Mouse (Mus musculus): ENCODE measurements around the gene Gm49416. TPM values are rescaled to one million over a fixed set of nuclear protein-coding genes. Genes with fewer than 3 reads are reported as not detected.

Gene Gm49416
- polyA plus RNA-seq (2015; fragmentation: Nextera tagmentation; extraction: Ambion mirVana) = not detected in 2 replicates

GRCm38 (mm10) chr19:8888511-8889385 lies at the start of gene Gm49416, which contains the start of gene 1810009A15Rik:
Gene Gm49416, plus strand, starts transcription at chr19:8888926.
Gene 1810009A15Rik, plus strand, starts transcription at chr19:8888853.
- no peaks in the 10 kb centered on the region for H3K27me3 ChIP-seq (replicated peaks; ENCODE audit: control insufficient read depth, insufficient read depth, low read length)
- under 1% methylated on average over 58 of the region's 58 CpGs for WGBS
- TF ChIP-seq CTCF (IDR thresholded peaks at IDR 0.05; ENCODE audit: low read depth) = no peak
- H3K4me1 ChIP-seq (replicated peaks; ENCODE audit: control insufficient read depth, insufficient read depth, low read length) = 0 out of 2 replicates have a peak, but pooled peaks cover 3% of the 10 kb centered on the region
- peak within 1 kb of the TSS; percentile 73; the same call in 1 of the 2 replicates for H3K27ac ChIP-seq (ENCODE audit: low read depth, low read length)
- peaks cover 11% of the 10 kb centered on the region for H3K36me3 ChIP-seq (ENCODE audit: control insufficient read depth, insufficient read depth)
- H3K4me2 ChIP-seq (replicated peaks; ENCODE audit: low read depth) = peak within 1 kb of the TSS; percentile 66
- ATAC-seq = peak; percentile 95
- peak within 1 kb of the TSS; percentile 67 for H3K4me3 ChIP-seq (ENCODE audit: low read depth, low read length)
- H3K9me3 ChIP-seq (ENCODE audit: control insufficient read depth) = no peaks in the 10 kb centered on the region
- H3K9ac ChIP-seq (ENCODE audit: low read depth, low read length) = peak within 1 kb of the TSS; percentile 72

- ATAC-seq = no peak
- no peaks in the 10 kb centered on the region for H3K4me1 ChIP-seq (replicated peaks; ENCODE audit: control insufficient read depth, insufficient read depth, low read length)
- no peaks in the 10 kb centered on the region for H3K27me3 ChIP-seq (replicated peaks; ENCODE audit: control insufficient read depth, insufficient read depth, low read length)
- H3K9ac ChIP-seq (ENCODE audit: low read depth, low read length) = peak within 1 kb of the TSS; percentile 83
- H3K4me2 ChIP-seq (replicated peaks; ENCODE audit: low read depth) = peak within 1 kb of the TSS; percentile 89
- peak within 1 kb of the TSS; percentile 62 for H3K4me3 ChIP-seq (ENCODE audit: low read depth, low read length)
- 81% methylated on average over 11 of the region's 11 CpGs for WGBS
- peak within 1 kb of the TSS; percentile 92 for H3K27ac ChIP-seq (ENCODE audit: low read depth, low read length)
- H3K9me3 ChIP-seq (ENCODE audit: control insufficient read depth) = no peaks in the 10 kb centered on the region
- peaks cover 11% of the 10 kb centered on the region; the same call in 1 of the 2 replicates for H3K36me3 ChIP-seq (ENCODE audit: control insufficient read depth, insufficient read depth)
- TF ChIP-seq CTCF (IDR thresholded peaks at IDR 0.05; ENCODE audit: low read depth) = no peak
Measured at GRCm38 (mm10) chr19:8839103-8839907, 49.4 kb upstream of the Gm49416 start, which contains the start of gene Gng3. Gene Gng3, minus strand, starts transcription at chr19:8839194.

GRCm38 (mm10) chr19:8839908-8840791 lies 48.6 kb upstream of the Gm49416 start:
- H3K27ac ChIP-seq (ENCODE audit: low read depth, low read length) = peak overlapping the region; percentile 21
- peak; percentile 60 for ATAC-seq

GRCm38 (mm10) chr19:8841012-8841411 lies 47.7 kb upstream of the Gm49416 start:
- H3K27ac ChIP-seq (ENCODE audit: low read depth, low read length) = no peak overlapping the region
- H3K27me3 ChIP-seq (replicated peaks; ENCODE audit: control insufficient read depth, insufficient read depth, low read length) = no peaks in the 10 kb centered on the region
- ATAC-seq = no peak
- H3K9ac ChIP-seq (ENCODE audit: low read depth, low read length) = peak overlapping the region; percentile 60
- peak overlapping the region; percentile 66 for H3K4me2 ChIP-seq (replicated peaks; ENCODE audit: low read depth)
- H3K4me3 ChIP-seq (ENCODE audit: low read depth, low read length) = peak overlapping the region; percentile 41; the same call in 1 of the 2 replicates
- H3K9me3 ChIP-seq (ENCODE audit: control insufficient read depth) = no peaks in the 10 kb centered on the region
- H3K36me3 ChIP-seq (ENCODE audit: control insufficient read depth, insufficient read depth) = peaks cover 4% of the 10 kb centered on the region
- WGBS = 94% methylated on average over 7 of the region's 7 CpGs
- TF ChIP-seq CTCF (IDR thresholded peaks at IDR 0.05; ENCODE audit: low read depth) = no peak
- no peaks in the 10 kb centered on the region for H3K4me1 ChIP-seq (replicated peaks; ENCODE audit: control insufficient read depth, insufficient read depth, low read length)

More at GRCm38 (mm10) chr19:8839908-8840791, 48.6 kb upstream of the Gm49416 start:
- Histone ChIP-seq H3K9ac (ENCODE audit: low read depth, low read length) (peak overlapping the region; percentile 60), H3K36me3 (ENCODE audit: control insufficient read depth, insufficient read depth) (peaks cover 6% of the 10 kb centered on the region; the same call in 1 of the 2 replicates), H3K4me3 (ENCODE audit: low read depth, low read length) (peak overlapping the region; percentile 41), H3K4me1 (replicated peaks; ENCODE audit: control insufficient read depth, insufficient read depth, low read length) (no peaks in the 10 kb centered on the region), H3K27me3 (replicated peaks; ENCODE audit: control insufficient read depth, insufficient read depth, low read length) (no peaks in the 10 kb centered on the region), H3K4me2 (replicated peaks; ENCODE audit: low read depth) (peak overlapping the region; percentile 66), H3K9me3 (ENCODE audit: control insufficient read depth) (no peaks in the 10 kb centered on the region)
- 26% methylated on average over 29 of the region's 29 CpGs for WGBS
- TF ChIP-seq CTCF (IDR thresholded peaks at IDR 0.05; ENCODE audit: low read depth) = no peak

- TF ChIP-seq CTCF (IDR thresholded peaks at IDR 0.05; ENCODE audit: low read depth) = no peak
- Histone ChIP-seq H3K27me3 (replicated peaks; ENCODE audit: control insufficient read depth, insufficient read depth, low read length) (no peaks in the 10 kb centered on the region), H3K36me3 (ENCODE audit: control insufficient read depth, insufficient read depth) (peaks cover 23% of the 10 kb centered on the region), H3K4me3 (ENCODE audit: low read depth, low read length) (no peak overlapping the region), H3K9me3 (ENCODE audit: control insufficient read depth) (no peaks in the 10 kb centered on the region), H3K9ac (ENCODE audit: low read depth, low read length) (no peak overlapping the region), H3K4me2 (replicated peaks; ENCODE audit: low read depth) (no peak overlapping the region), H3K27ac (ENCODE audit: low read depth, low read length) (no peak overlapping the region), H3K4me1 (replicated peaks; ENCODE audit: control insufficient read depth, insufficient read depth, low read length) (no peaks in the 10 kb centered on the region)
- WGBS = 87% methylated on average over 6 of the region's 6 CpGs
- ATAC-seq = no peak
Measured at GRCm38 (mm10) chr19:8842961-8843360, 45.8 kb upstream of the Gm49416 start.
